Mouse (Mus musculus) thymus, adult 2 months (tissue): ENCODE data around the gene Tctex1d1.

Experiments
- CTCF ChIP-seq: fragments of 200-500 bp; IDR thresholded peaks from 2 replicates; pipeline ENCODE4 v1.5.1; 2012; ENCODE audit warnings: mild to moderate bottlenecking, control low read depth, low read length, moderate library complexity, borderline replicate concordance; ENCODE audit not compliant: control insufficient read depth, poor library complexity, insufficient read depth; ENCODE audit errors: extremely low read depth
- POLR2A ChIP-seq: fragments of 200-500 bp; IDR thresholded peaks from 2 replicates; pipeline ENCODE4 v1.6.1; 2012; ENCODE audit warnings: mild to moderate bottlenecking, low read length, control low read depth, moderate library complexity; ENCODE audit not compliant: control insufficient read depth, poor library complexity, insufficient read depth; ENCODE audit errors: extremely low read depth

DNA sequence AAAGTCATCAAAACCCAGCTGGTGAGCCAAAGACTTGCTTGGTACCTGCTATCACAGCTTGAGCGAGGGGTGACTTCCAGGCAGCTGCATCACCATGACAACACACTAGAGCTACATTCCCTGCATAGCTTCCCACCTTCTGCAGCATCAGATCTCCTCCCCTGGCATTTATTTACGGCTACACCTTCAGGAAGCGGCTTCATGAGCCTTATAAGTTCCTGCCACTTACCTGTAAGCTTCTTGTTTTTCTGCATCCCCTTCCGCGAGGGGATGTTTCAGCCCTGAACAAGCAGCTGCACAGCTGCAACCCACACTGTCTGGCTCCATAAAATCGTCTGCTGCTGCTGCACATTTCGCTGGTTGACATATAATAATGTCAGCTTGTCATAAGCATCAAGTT, 33.4 kb downstream of the Tctex1d1 start:
- no peak for TF ChIP-seq CTCF
- TF ChIP-seq POLR2A = no peak
